Mouse (Mus musculus) megakaryocyte, adult 5-6 weeks (primary cell): Measurements from ENCODE around the gene Hnrnpc. TPM values are rescaled to one million over a fixed set of nuclear protein-coding genes. Genes with fewer than 3 reads are reported as not detected.

Experiments used
- ATAC-seq: 2 replicates; pipeline ENCODE4 v1.8.0; 2016; ENCODE audit warnings: mild to moderate bottlenecking, inconsistent platforms; ENCODE audit not compliant: poor library complexity, severe bottlenecking
- total RNA-seq, 2 experiments: library from RNA; stranded (forward) in 1 of 2; stranded (reverse) in 1 of 2; fragments of 153-499, 151-499 nt in 1 of 2; fragments of 221-1000, 200-1000 nt in 1 of 2; gene quantifications; 2 replicates each; pipeline versions ENCODE4 v1.2.3 to v1.2.4; 2015 to 2017

The Hnrnpc gene
- total RNA-seq, 2 experiments from 2014 or later = 239 to 322 TPM

- no peak for ATAC-seq
These were observed 67.9 kb downstream of the Hnrnpc start for GRCm38 (mm10) chr14:52035926-52036325.

GRCm38 (mm10) chr14:52026342-52026741 is 77.5 kb downstream of the Hnrnpc start:
- no peak for ATAC-seq

GRCm38 (mm10) chr14:52024133-52024532 is 79.7 kb downstream of the Hnrnpc start:
- no peak for ATAC-seq

Other genes starting within 250 kb of the Hnrnpc start
- 6.2 and 11.7 TPM in 2 replicates for gene Mettl17, start 219.2 kb downstream of the Hnrnpc start, total RNA-seq (2015)
- gene Mettl17, start 219.2 kb downstream of the Hnrnpc start, total RNA-seq (2017) = 6.3 and 11.1 TPM in 2 replicates
- gene Slc39a2, start 211.1 kb downstream of the Hnrnpc start, total RNA-seq (2015) = 0.07 TPM in 1 of 2 replicates, not detected in the other
- 0.18 and 0.20 TPM in 2 replicates for gene Slc39a2, start 211.1 kb downstream of the Hnrnpc start, total RNA-seq (2017)
- gene Ndrg2, start 189.9 kb downstream of the Hnrnpc start, total RNA-seq (2015) = 0.36 and 1.5 TPM in 2 replicates
- gene Ndrg2, start 189.9 kb downstream of the Hnrnpc start, total RNA-seq (2017) = not detected in 2 replicates
- not detected in 2 replicates for gene Tppp2, start 185.6 kb downstream of the Hnrnpc start, total RNA-seq (2015)
- not detected in 2 replicates for gene Tppp2, start 185.6 kb downstream of the Hnrnpc start, total RNA-seq (2017)
- gene Rnase13, start 181.3 kb downstream of the Hnrnpc start, total RNA-seq (2015) = not detected in 2 replicates
- gene Rnase13, start 181.3 kb downstream of the Hnrnpc start, total RNA-seq (2017) = not detected in 2 replicates
- 1.7 and 2.6 TPM in 2 replicates for gene Arhgef40, start 119.3 kb downstream of the Hnrnpc start, total RNA-seq (2015)
- gene Arhgef40, start 119.3 kb downstream of the Hnrnpc start, total RNA-seq (2017) = 2.2 and 5.1 TPM in 2 replicates
- not detected in 2 replicates for gene Tmem253, start 88.4 kb downstream of the Hnrnpc start, total RNA-seq (2015)
- not detected in 2 replicates for gene Tmem253, start 88.4 kb downstream of the Hnrnpc start, total RNA-seq (2017)
- gene Zfp219, start 83.3 kb downstream of the Hnrnpc start, total RNA-seq (2015) = 3.7 and 4.4 TPM in 2 replicates
- gene Zfp219, start 83.3 kb downstream of the Hnrnpc start, total RNA-seq (2017) = 4.7 and 5.1 TPM in 2 replicates
- not detected in 2 replicates for gene Olfr221, start 61.6 kb downstream of the Hnrnpc start, total RNA-seq (2015)
- gene Olfr221, start 61.6 kb downstream of the Hnrnpc start, total RNA-seq (2017) = not detected in 2 replicates
- gene Rpgrip1, start 6.7 kb upstream of the Hnrnpc start, total RNA-seq (2015) = 2.9 and 3.6 TPM in 2 replicates
- gene Rpgrip1, start 6.7 kb upstream of the Hnrnpc start, total RNA-seq (2017) = 2.7 TPM in 2 replicates
- gene Supt16, start 93.4 kb upstream of the Hnrnpc start, total RNA-seq (2015) = 53.3 and 54.3 TPM in 2 replicates
- 148 and 153 TPM in 2 replicates for gene Supt16, start 93.4 kb upstream of the Hnrnpc start, total RNA-seq (2017)
- 73.1 and 77.7 TPM in 2 replicates for gene Chd8, start 153.8 kb upstream of the Hnrnpc start, total RNA-seq (2015)
- 36.9 and 47.6 TPM in 2 replicates for gene Chd8, start 153.8 kb upstream of the Hnrnpc start, total RNA-seq (2017)
- 29.9 and 33.1 TPM in 2 replicates for gene Tox4, start 175.1 kb upstream of the Hnrnpc start, total RNA-seq (2015)
- 37.7 and 41.4 TPM in 2 replicates for gene Tox4, start 175.1 kb upstream of the Hnrnpc start, total RNA-seq (2017)
- 5.3 and 7.8 TPM in 2 replicates for gene Rab2b, start 175.5 kb upstream of the Hnrnpc start, total RNA-seq (2015)
- 3.6 and 4.6 TPM in 2 replicates for gene Rab2b, start 175.5 kb upstream of the Hnrnpc start, total RNA-seq (2017)
- 36.2 and 42.1 TPM in 2 replicates for gene Mettl3, start 201.1 kb upstream of the Hnrnpc start, total RNA-seq (2015)
- gene Mettl3, start 201.1 kb upstream of the Hnrnpc start, total RNA-seq (2017) = 29.9 TPM in 2 replicates
- 0.51 TPM in 1 of 2 replicates, not detected in the other for gene Sall2, start 224.7 kb upstream of the Hnrnpc start, total RNA-seq (2015)
- gene Sall2, start 224.7 kb upstream of the Hnrnpc start, total RNA-seq (2017) = 0.07 and 0.37 TPM in 2 replicates